Mouse (Mus musculus) limb, embryonic 15.5 days (tissue): ENCODE results near the gene Tmem88b. TPM values are rescaled to one million over a fixed set of nuclear protein-coding genes. Genes with fewer than 3 reads are reported as not detected.
"Not testable (repeated sequence)": the region's sequence is repeated elsewhere in the genome, so short reads cannot be mapped to it uniquely, and the experiment has no call there.

Source experiments
- ATAC-seq: fragments of 200-750 bp; cut with Nextera tagmentation; 2 replicates; pipeline ENCODE4 v1.8.0; 2017; ENCODE audit warnings: low read depth, moderate TSS enrichment; ENCODE audit not compliant: insufficient number of reproducible peaks, low FRiP score, low TSS enrichment
- H3K27ac ChIP-seq: fragments of 300-500 bp; sonication (generic); 2 replicates; pipeline ENCODE4 v1.5.1; 2015; ENCODE audit warnings: moderate library complexity, mild to moderate bottlenecking, inconsistent platforms
- H3K27me3 ChIP-seq: fragments of 300-500 bp; sonication (generic); 2 replicates; pipeline ENCODE4 v1.6.1; 2015; ENCODE audit warnings: inconsistent platforms
- H3K36me3 ChIP-seq: fragments of 300-500 bp; sonication (generic); 2 replicates; pipeline ENCODE4 v1.6.1; 2015; ENCODE audit warnings: inconsistent platforms
- H3K4me1 ChIP-seq: fragments of 300-500 bp; sonication (generic); 2 replicates; pipeline ENCODE4 v1.6.1; 2015; ENCODE audit warnings: inconsistent platforms
- H3K4me2 ChIP-seq: fragments of 300-500 bp; sonication (generic); 2 replicates; pipeline ENCODE4 v1.6.1; 2015; ENCODE audit warnings: mild to moderate bottlenecking, inconsistent platforms
- H3K4me3 ChIP-seq: fragments of 300-500 bp; sonication (generic); 2 replicates; pipeline ENCODE4 v1.5.1; 2015; ENCODE audit warnings: mild to moderate bottlenecking, inconsistent platforms
- H3K9ac ChIP-seq: fragments of 300-500 bp; sonication (generic); 2 replicates; pipeline ENCODE4 v1.6.1; 2015; ENCODE audit warnings: inconsistent platforms
- H3K9me3 ChIP-seq: fragments of 300-500 bp; sonication (generic); 2 replicates; pipeline ENCODE4 v1.6.1; 2016; ENCODE audit warnings: inconsistent platforms
- WGBS: fragments of 180-500 bp; shearing (Covaris S2); methylation state at CpG from one replicate; pipeline ENCODE4 v1.1.7; 2015; 5-methylcytosine and 5-hydroxymethylcytosine counted together
- polyA plus RNA-seq: library from polyadenylated mRNA; unstranded; fragments of >200 nt; fragmentation: Nextera tagmentation; extraction: Ambion mirVana; gene quantifications from 2 replicates; pipeline ENCODE4 v1.2.1, GENCODE M21; 2015

Tmem88b gene
- polyA plus RNA-seq, 1 experiment from 2014 or later, result 0.38 TPM

- peak within 1 kb of the TSS; percentile 68 for H3K4me2 ChIP-seq
- peaks cover 20% of the 10 kb centered on the region for H3K4me1 ChIP-seq
- peak within 1 kb of the TSS; percentile 99 for H3K9ac ChIP-seq
- peak; percentile 99 for ATAC-seq
- no peaks in the 10 kb centered on the region for H3K27me3 ChIP-seq
- peak within 1 kb of the TSS; percentile 98 for H3K4me3 ChIP-seq
- H3K27ac ChIP-seq, result peak within 1 kb of the TSS; percentile 93
- no peaks in the 10 kb centered on the region for H3K9me3 ChIP-seq
- peaks cover 69% of the 10 kb centered on the region for H3K36me3 ChIP-seq
- 1% methylated on average over 60 of the region's 60 CpGs for WGBS
Measured at GRCm38 (mm10) chr4:155811929-155812664, 26.4 kb upstream of the Tmem88b start, which contains the start of gene Ccnl2. Gene Ccnl2, plus strand, starts transcription at chr4:155812489.

DNA sequence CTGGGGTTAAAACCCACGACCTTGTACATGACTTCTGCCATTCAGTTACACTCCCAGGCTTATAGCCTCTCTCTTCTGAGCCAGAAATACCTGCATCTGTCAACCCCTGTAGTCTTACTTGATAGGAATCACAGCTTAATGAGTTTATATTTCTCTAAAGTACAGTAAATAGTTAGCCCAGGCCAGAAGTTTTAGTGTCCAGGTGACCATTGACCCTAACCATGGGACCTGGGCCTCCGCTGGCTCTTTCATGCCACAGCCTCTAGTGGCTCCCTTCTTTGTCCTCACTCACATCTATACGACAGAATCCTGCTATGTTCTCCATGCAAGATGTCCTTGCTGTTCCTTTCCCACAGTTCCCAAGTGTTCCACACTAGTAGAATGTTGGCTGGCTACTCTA, 22.2 kb upstream of the Tmem88b start:
- Histone ChIP-seq H3K36me3 (peaks cover 43% of the 10 kb centered on the region), H3K27me3 (no peaks in the 10 kb centered on the region), H3K4me1 (peaks cover 22% of the 10 kb centered on the region)

GRCm38 (mm10) chr4:155803340-155804041, 17.8 kb upstream of the Tmem88b start:
- WGBS, result under 1% methylated on average over 58 of the region's 58 CpGs
- no peaks in the 10 kb centered on the region for H3K9me3 ChIP-seq
- no peaks in the 10 kb centered on the region for H3K27me3 ChIP-seq
- H3K4me1 ChIP-seq, result peaks cover 18% of the 10 kb centered on the region
- peak overlapping the region; percentile 79 for H3K27ac ChIP-seq
- H3K4me3 ChIP-seq, result peak overlapping the region; percentile 88
- peak overlapping the region; percentile 84 for H3K9ac ChIP-seq
- ATAC-seq, result peak; percentile 95
- peaks cover 20% of the 10 kb centered on the region for H3K36me3 ChIP-seq
- H3K4me2 ChIP-seq, result peak overlapping the region; percentile 78

More for the DNA sequence above, 22.2 kb upstream of the Tmem88b start:
- H3K4me2 ChIP-seq, result no peak overlapping the region
- no peak overlapping the region for H3K4me3 ChIP-seq
- no peak overlapping the region for H3K27ac ChIP-seq
- no peaks in the 10 kb centered on the region for H3K9me3 ChIP-seq
- no peak overlapping the region for H3K9ac ChIP-seq
- WGBS, result 89% methylated on average over 3 of the region's 3 CpGs
- ATAC-seq, result no peak

GRCm38 (mm10) chr4:155802741-155803339, 17.2 kb upstream of the Tmem88b start, which contains the start of gene Mrpl20:
Gene Mrpl20, plus strand, starts transcription at chr4:155802878.
- Histone ChIP-seq H3K9me3 (no peaks in the 10 kb centered on the region), H3K27me3 (no peaks in the 10 kb centered on the region), H3K4me3 (peak within 1 kb of the TSS; percentile 88), H3K27ac (peak within 1 kb of the TSS; percentile 79), H3K4me1 (peaks cover 18% of the 10 kb centered on the region), H3K36me3 (peaks cover 14% of the 10 kb centered on the region), H3K9ac (peak within 1 kb of the TSS; percentile 84), H3K4me2 (peak within 1 kb of the TSS; percentile 78)
- WGBS, result 11% methylated on average over 12 of the region's 12 CpGs
- no peak for ATAC-seq

GRCm38 (mm10) chr4:155802075-155802474, 16.4 kb upstream of the Tmem88b start:
- no peak overlapping the region for H3K27ac ChIP-seq
- H3K4me3 ChIP-seq, result no peak overlapping the region
- H3K9ac ChIP-seq, result no peak overlapping the region
- no peaks in the 10 kb centered on the region for H3K9me3 ChIP-seq
- no peak for ATAC-seq
- H3K27me3 ChIP-seq, result no peaks in the 10 kb centered on the region
- no peak overlapping the region for H3K4me2 ChIP-seq
- peaks cover 8% of the 10 kb centered on the region; the same call in 1 of the 2 replicates for H3K36me3 ChIP-seq
- 96% methylated on average over 1 of the region's 1 CpGs for WGBS
- peaks cover 18% of the 10 kb centered on the region for H3K4me1 ChIP-seq

- no peak overlapping the region for H3K4me2 ChIP-seq
- H3K9me3 ChIP-seq, result no peaks in the 10 kb centered on the region
- H3K9ac ChIP-seq, result no peak overlapping the region
- H3K4me1 ChIP-seq, result no peaks in the 10 kb centered on the region; the same call in 1 of the 2 replicates
- H3K27ac ChIP-seq, result no peak overlapping the region
- 83% methylated on average over 2 of the region's 2 CpGs for WGBS
- no peak overlapping the region for H3K4me3 ChIP-seq
- ATAC-seq, result no peak
- no peaks in the 10 kb centered on the region for H3K27me3 ChIP-seq
- H3K36me3 ChIP-seq, result no peaks in the 10 kb centered on the region
Measured at GRCm38 (mm10) chr4:155793730-155794129, 8.1 kb upstream of the Tmem88b start.

GRCm38 (mm10) chr4:155791240-155791933, 5.7 kb upstream of the Tmem88b start:
- Histone ChIP-seq H3K4me2 (no peak overlapping the region), H3K4me1 (no peaks in the 10 kb centered on the region; the same call in 1 of the 2 replicates), H3K36me3 (no peaks in the 10 kb centered on the region), H3K9ac (no peak overlapping the region), H3K9me3 (no peaks in the 10 kb centered on the region), H3K27me3 (no peaks in the 10 kb centered on the region), H3K27ac (no peak overlapping the region), H3K4me3 (no peak overlapping the region)
- no peak for ATAC-seq
- WGBS, result 70% methylated on average over 24 of the region's 24 CpGs

GRCm38 (mm10) chr4:155790650-155791161, 5.0 kb upstream of the Tmem88b start:
- no peaks in the 10 kb centered on the region for H3K9me3 ChIP-seq
- no peak overlapping the region for H3K27ac ChIP-seq
- no peaks in the 10 kb centered on the region for H3K36me3 ChIP-seq
- H3K9ac ChIP-seq, result no peak overlapping the region
- H3K4me2 ChIP-seq, result no peak overlapping the region
- H3K4me1 ChIP-seq, result peaks cover under 1% of the 10 kb centered on the region; the same call in 1 of the 2 replicates
- no peak overlapping the region for H3K4me3 ChIP-seq
- WGBS, result 45% methylated on average over 3 of the region's 3 CpGs
- H3K27me3 ChIP-seq, result no peaks in the 10 kb centered on the region
- no peak for ATAC-seq

DNA sequence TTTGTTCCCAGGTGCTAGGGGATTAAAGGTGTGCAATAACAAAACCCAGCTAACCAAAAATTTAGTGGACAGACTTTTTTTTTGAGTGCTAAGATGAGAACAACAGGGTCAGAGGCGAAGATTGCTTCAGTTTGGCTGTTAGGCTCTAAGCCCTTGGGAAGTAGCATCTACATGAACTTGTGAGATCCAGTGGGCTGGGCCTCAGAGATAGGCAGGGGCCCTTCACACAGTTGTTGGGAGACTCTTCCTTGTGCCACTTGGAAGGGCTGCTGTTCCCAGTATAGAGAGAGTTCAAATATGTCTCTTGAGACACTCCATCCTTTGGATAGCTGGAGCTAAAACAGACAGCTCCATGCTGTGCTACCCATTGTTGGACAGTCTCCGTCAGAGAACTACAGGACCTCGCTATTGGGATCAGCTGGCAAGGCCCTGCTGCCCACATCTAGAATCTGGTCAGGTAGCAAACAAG, 4.4 kb upstream of the Tmem88b start, which contains the start of gene Ankrd65:
Gene Ankrd65 (plus strand): TSS at position 419 of the 469 bp plus-strand sequence.
- no peak for ATAC-seq
- no peaks in the 10 kb centered on the region for H3K9me3 ChIP-seq
- H3K27ac ChIP-seq, result no peak within 1 kb of the TSS
- H3K27me3 ChIP-seq, result no peaks in the 10 kb centered on the region
- H3K9ac ChIP-seq, result no peak within 1 kb of the TSS
- H3K4me3 ChIP-seq, result no peak within 1 kb of the TSS
- H3K4me2 ChIP-seq, result no peak within 1 kb of the TSS
- WGBS, result 83% methylated on average over 3 of the region's 3 CpGs
- peaks cover 7% of the 10 kb centered on the region for H3K4me1 ChIP-seq
- H3K36me3 ChIP-seq, result no peaks in the 10 kb centered on the region

- not testable (repeated sequence) for H3K4me3 ChIP-seq, H3K36me3 ChIP-seq, H3K27ac ChIP-seq, ATAC-seq, H3K9ac ChIP-seq, H3K27me3 ChIP-seq, H3K4me2 ChIP-seq, H3K9me3 ChIP-seq
- H3K4me1 ChIP-seq, result peaks cover 12% of the 10 kb centered on the region
- 78% methylated on average over 4 of the region's 4 CpGs for WGBS
Measured at GRCm38 (mm10) chr4:155788833-155789232, 3.2 kb upstream of the Tmem88b start.

DNA sequence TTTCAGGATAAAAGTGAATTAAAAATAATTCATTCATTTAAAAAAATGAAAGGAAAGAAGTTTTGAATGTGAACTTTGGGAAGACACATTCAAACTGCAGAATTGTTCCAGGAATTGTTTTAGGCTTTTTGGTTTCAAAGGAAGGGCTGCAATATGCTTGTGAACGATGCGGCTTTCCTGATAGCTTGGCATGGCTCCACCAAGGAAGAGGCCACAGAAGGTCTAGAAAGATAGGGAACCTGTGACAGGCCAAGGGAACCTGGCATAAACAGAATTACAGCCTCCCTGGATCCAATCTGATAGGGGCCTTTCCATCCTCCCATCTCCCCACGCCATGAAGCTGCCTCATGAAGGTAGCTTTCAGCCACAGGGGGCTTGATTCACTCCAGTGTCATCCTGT, 2.6 kb upstream of the Tmem88b start:
- Histone ChIP-seq H3K4me2 (no peak overlapping the region), H3K36me3 (no peaks in the 10 kb centered on the region), H3K9ac (no peak overlapping the region), H3K9me3 (no peaks in the 10 kb centered on the region), H3K4me3 (no peak overlapping the region), H3K27me3 (no peaks in the 10 kb centered on the region), H3K27ac (no peak overlapping the region), H3K4me1 (peaks cover 14% of the 10 kb centered on the region)
- no peak for ATAC-seq
- 65% methylated on average over 3 of the region's 3 CpGs for WGBS
